Mouse (Mus musculus): ENCODE results near the gene Psmc3.

DNA sequence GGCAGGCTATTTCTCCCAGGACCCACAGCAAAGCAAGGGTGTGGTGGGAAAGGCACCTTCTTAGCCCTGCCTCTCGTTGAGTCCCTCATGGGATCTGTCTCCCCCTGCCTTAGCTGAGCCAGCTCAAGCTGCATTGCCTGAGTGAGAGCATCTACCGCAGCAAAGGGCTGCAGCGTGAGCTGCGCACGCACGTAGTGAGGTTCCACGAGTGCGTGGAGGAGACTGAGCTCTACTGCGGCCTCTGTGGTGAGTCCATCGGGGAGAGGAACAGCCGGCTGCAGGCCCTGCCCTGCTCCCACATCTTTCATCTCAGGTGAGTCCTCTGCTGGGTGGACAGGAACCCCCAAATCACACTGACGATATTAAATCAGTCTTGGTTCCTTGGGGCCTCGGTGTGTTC, 9.1 kb upstream of the Psmc3 start:
- TF ChIP-seq GATA1 (IDR thresholded peaks at IDR 0.05; ENCODE audit: borderline replicate concordance, low read length) (no peak), FLI1 (IDR thresholded peaks at IDR 0.05; ENCODE audit: low read length) (no peak)

Measured in megakaryocyte, embryonic 14.5 days (primary cell).